Mouse (Mus musculus) cerebellum, adult 11 months (tissue): ENCODE measurements at regions not wholly inside any gene's neighbourhood (a gene's known extent, or its start where the extent isn't known, plus 50 kb on each side); places are given as distances from the start of the nearest gene placed in this dataset.

Experiments
- DNase-seq: peaks from one replicate; pipeline ENCODE4 v3.0.0; 2022

- peak; percentile 11 for DNase-seq
These were observed 77.2 kb upstream of the Cxcr4 start for GRCm38 (mm10) chr1:128669241-128669666.

GRCm38 (mm10) chr1:128668718-128669117 is 76.6 kb upstream of the Cxcr4 start:
- DNase-seq: no peak

- DNase-seq: no peak
These were observed 75.1 kb upstream of the Cxcr4 start for GRCm38 (mm10) chr1:128667121-128667762.

- no peak for DNase-seq
These were observed 71.1 kb upstream of the Cxcr4 start for GRCm38 (mm10) chr1:128663207-128663606.

- no peak for DNase-seq
These were observed 67.8 kb upstream of the Cxcr4 start for GRCm38 (mm10) chr1:128659857-128660256.

GRCm38 (mm10) chr1:128658802-128659201 is 66.7 kb upstream of the Cxcr4 start:
- no peak for DNase-seq

GRCm38 (mm10) chr1:128654099-128654862 is 62.2 kb upstream of the Cxcr4 start:
- DNase-seq: no peak

- no peak for DNase-seq
These were observed 58.5 kb upstream of the Cxcr4 start for GRCm38 (mm10) chr1:128650596-128650995.

GRCm38 (mm10) chr1:128649490-128650178 is 57.5 kb upstream of the Cxcr4 start:
- DNase-seq: no peak

- no peak for DNase-seq
These were observed 51.3 kb upstream of the Cxcr4 start for GRCm38 (mm10) chr1:128643316-128643776.

- DNase-seq: no peak
These were observed 50.1 kb upstream of the Cxcr4 start for GRCm38 (mm10) chr1:128642212-128642611.
